Mouse (Mus musculus): Measurements from ENCODE around the gene Pdxdc1.

DNA sequence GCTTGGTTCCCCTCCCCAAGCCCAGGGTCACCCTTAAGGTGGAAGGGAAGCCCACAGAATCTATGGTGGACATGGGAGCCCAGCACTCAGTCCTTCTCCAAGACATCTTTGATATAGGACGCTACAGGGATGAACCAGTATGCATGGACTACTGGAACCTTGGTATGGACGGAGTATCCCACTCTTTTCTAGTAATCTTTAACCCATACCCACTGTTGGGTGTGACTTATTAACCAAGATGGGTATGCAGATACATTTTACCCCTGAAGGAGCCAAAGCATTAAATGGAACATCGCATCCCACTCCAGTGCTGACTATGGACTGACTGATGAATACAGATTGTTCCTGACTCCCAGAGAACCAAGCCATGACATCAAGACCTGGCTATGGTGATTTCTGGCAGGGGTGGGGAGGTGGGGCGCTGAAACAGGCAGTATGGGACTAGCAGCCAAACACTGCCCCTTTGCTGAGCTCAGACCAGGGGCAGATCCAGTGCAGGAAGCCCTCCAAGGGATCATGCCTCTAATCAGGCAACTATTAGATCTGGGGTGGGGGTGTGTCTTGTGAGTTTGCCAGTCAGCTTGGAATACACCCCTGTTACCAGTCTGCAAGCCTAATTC is 24.6 kb upstream of the Pdxdc1 start:
- TF ChIP-seq CTCF (conservative IDR thresholded peaks at IDR 0.05; ENCODE audit: low read length) (no peak), NANOG (IDR thresholded peaks at IDR 0.05; ENCODE audit: borderline replicate concordance, low read length) (no peak)

Measured in E14TG2a.4 (cell line).